Mouse (Mus musculus) telencephalon, adult 2 months (tissue): ENCODE data around the gene Shank3.

Experiments used
- DNase-seq: peaks from one replicate; pipeline ENCODE4 v3.0.0-alpha.2; 2011; ENCODE audit warnings: low read depth, low spot score

Shank3 gene

DNA sequence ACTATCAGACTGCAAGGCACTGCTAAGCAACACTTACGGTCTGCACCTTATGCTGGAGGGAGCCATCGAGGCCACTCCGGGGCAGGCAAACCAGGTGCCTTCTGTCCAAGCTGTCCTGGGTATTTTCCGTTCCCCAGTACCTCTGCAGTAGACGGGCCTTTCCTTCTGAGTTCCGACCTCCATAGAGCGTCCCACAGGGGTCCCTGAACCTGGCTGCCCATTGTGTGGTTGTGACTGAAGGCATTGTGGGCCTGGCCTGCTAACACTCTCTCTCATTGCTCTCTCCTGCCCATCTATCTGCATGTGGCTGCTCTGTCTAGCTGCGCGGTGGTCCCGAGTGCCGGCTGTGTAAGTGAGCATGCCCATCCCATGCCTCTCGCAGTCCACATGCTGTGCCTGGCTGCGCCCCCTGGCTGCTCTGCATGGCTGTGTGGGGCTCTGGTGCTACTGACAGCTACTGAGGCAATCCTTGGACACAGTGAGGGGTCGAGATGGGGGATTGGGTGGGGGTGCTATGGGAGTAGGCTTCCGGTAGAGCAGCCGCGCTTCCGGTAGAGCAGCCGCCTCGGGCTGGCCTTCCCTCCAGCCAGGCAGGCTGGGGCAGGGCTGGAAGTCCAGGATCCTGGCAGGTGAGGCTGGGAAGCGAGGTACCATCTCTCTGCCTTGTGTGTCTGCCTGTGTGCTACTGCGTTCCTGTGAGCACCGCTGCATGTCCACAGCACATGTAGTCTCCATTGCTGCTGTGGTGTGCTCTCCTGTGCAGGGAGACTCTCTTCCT is 57.2 kb downstream of the Shank3 start:
- DNase-seq: no peak

DNA sequence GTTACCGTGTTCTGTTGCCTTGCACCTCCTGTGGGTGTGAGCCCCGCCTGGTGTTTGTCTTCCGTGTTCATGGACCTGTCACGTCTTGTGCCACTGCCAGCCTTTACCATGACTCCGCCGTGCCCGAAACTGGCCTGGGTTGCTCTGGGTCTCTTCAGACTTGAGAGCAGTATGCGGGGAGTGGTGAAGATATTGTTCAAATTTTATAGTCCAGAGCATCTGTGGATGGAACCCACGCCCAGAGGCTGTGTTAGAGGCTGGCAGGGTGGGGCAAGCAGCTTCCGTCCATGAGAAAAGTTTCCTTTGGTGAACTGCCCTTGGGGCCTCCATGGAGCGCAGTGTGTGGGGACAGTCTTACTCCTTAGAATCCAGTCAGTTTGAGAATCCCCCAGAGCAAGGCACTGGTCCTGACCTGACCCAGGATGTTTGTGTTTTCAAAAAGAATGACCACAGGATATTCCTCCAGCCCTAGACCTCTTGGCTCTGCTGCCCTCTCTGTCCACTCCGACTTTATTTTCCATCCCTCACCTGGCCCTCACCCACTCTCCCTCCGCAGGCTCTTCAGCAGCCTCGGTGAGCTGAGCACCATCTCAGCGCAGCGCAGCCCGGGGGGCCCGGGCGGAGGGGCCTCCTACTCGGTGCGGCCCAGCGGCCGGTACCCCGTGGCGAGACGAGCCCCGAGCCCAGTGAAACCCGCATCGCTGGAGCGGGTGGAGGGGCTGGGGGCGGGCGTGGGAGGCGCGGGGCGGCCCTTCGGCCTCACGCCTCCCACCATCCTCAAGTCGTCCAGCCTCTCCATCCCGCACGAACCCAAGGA is 58.0 kb downstream of the Shank3 start:
- DNase-seq: no peak

DNA sequence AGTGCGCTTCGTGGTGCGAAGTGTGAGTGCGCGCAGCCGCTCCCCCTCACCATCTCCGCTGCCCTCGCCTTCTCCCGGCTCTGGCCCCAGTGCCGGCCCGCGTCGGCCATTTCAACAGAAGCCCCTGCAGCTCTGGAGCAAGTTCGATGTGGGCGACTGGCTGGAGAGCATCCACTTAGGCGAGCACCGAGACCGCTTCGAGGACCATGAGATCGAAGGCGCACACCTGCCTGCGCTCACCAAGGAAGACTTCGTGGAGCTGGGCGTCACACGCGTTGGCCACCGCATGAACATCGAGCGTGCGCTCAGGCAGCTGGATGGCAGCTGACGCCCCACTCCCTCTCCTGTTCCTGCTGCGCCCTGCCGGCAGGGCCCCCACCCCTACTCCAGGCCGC is 58.6 kb downstream of the Shank3 start:
- DNase-seq: no peak

DNA sequence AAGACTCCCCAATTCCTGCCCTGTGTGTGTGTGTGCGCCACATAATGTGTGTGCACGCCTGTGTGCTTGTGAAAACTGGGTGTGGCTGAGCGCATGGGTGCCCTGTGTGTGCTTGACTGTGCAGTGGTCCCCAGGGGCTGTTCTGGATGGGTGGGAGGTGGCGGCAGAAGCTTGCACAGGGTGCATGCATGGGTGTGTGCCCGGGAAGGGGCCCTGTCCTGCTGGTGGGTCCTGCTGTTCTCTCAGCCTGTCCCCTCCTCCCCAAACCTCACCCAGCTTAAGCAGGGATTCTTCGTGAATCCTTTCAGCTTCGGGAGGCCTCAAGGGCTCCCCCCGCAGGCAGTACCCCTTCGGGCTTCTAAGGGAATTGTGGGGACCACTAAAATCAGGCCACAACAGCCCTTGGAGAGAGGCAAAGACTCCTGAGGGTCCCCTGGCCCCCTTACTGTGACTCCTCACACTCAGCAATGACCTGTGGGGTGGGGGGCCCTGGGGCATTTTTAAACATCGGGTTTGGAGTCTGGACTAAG is 59.8 kb downstream of the Shank3 start:
- DNase-seq: no peak

DNA sequence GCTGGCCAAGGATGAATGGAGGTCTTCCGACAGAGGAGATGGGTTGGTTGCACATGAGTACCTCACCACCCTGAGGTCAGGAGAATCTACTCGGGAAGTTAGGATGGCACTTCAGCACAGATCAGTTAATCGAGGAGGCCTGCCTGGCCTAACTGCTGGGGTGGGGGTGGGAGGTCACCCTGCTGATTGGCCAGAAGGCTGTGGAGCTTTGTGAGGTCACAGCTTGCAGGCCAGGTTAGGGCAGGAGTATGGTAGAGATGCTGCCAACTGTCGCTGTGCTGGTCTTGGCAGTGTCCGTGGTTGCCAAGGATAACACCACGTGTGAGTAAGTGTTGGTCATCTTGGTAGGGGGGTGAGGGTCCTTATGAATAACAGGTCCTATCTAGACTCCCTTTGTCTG is 68.7 kb downstream of the Shank3 start, which contains the start of gene Acr:
Gene Acr, plus strand, starts transcription at position 213 of the 400 bp plus-strand sequence.
- no peak for DNase-seq

DNA sequence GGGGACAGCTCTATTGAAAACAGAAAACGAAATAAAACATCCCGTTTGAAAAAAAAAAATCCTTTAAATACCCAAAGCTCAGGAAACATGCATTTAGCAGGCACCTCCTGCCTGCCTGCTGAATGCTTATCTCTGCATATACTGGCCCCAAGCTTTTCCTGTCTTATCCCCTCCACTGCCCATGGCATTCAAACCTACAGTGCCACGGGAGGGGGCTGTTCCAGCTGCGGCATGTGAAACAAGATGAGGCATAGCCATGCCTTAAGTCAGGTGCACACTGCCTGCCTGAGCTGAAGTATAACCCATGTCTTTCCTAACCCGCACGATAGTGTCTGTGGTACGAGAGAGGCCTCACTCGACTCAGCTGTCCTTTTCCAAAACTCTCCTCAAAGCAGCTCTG is 72.7 kb downstream of the Shank3 start:
- DNase-seq: no peak

DNA sequence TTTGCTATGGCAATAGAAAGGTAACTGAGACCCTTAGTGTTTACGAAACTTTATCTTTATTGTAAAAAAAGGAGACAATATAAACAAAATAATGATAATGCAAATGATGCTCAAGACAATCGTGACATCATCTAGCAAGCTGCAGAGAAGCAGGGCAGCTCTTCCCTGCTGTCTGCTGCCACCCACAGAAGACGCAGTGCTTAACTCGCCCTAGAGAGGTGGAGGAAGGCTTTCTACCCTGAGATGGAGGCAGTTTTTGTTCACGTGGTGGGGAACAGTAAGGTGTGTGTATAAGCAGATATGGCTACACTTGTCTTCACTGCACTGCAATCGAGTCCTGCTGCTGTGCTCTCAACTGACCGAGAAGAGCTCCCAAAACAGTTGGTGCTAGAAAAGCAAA is 83.1 kb downstream of the Shank3 start:
- no peak for DNase-seq

DNA sequence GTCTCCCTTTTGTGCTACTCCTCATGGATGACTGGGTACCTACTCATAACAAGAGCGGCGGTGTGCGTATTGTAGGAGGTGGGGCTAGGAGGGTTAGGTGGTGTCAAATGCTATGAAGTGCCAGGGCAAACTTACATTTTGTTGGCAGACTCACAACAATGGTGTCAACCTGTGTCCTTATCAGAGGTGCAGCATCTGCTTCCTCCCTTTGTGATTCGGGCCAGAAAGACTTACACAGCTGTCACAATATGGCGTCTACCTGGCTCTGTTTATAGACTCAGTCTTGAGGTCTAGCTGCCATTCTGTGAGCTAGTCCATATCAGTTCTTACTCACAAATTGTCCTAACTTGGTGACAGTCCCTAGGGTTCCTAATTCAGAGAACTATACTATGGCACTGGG is 85.7 kb downstream of the Shank3 start:
- no peak for DNase-seq

DNA sequence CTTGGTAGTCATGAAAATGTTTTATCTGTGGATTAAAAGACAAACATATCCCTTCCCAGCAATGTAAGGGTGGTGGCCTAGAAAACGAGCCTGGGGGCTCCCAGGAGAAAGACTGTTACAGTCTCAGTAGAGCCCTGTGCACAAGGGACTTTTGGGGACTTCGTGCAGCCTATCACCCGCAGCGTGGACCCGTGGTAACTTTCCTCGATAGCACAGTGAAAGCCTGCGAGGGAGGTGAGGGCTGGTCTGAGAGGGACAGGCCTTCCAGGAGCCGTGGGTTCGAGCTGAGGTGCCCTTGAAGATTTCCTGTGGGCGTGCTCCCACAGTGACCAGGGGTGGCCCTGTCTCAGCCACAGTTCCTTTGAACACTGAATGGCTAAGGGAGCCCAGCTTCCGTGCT is 86.2 kb downstream of the Shank3 start:
- no peak for DNase-seq

DNA sequence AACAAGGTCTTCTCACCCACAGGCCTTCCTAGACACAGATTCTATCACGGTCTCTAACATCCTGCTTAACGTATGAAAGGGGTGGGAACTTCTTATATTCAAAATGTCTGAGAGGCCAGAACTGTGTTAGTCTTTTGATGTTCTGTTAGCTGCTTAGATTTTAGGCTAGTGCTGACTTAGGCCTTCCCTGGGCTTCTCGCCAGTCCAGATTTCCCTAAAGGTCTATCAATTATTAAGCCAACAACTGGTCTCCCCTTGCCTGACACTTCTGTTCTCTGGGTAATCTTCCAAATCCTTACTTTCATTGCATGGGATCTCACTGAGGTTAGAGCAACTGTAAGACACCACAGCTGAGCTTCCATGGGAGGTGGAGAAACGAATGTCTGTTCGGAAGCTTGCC is 89.7 kb downstream of the Shank3 start:
- DNase-seq: no peak

DNA sequence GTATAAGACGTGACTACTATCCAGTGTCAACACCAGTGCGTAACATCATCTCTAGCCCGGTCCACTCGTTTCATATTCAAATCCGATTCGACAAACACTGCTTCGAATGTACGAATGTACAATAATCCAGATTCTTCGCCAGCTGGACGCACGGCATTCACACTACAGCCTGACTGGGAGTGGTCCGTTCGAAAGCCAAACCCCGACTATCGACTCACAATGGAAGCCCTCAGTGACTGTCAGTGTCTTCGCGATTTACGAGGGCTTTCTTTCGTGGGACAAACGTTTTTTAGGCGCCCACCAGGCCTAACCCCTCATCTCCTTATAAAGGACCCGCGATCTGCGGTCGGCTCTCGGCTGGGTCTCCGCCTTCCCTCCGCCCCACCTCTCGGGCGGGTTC is 91.9 kb downstream of the Shank3 start:
- DNase-seq: no peak

DNA sequence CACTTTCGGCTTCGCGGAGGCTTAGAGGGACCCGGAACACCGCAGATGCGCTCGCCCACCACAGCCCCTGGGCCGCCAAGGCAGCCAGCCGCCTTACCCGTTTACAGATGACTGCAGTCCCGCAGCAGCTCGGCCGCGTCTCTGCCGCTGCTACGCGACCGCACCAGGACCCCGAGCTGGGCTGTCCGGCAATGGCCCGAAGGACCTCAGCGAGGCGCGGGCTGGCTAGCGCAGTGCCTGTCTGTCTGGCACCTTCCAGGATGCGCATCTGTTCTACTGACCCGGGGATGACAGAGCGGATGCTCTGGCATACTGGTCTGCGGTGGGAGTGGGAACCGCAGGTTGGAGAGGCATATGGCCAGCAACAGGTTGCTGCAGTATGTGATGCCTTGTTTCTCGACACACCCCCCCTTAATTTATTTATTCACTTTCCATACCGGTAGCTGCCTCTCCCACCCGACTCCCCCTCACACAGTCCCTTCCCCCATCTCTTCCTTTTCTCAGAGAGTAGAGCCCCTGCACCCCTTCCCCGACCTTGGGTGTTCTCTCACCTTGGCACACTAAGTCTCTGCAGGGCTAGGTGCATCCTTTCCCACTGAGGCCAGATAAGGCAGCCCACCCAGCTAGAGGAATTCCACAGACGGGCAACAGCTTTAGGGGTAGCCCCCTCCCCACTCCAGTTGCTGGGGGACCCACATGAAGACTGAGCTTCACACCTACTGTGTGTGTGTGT is 92.5 kb downstream of the Shank3 start, which contains the start of gene Rabl2:
Gene Rabl2, minus strand, starts transcription at position 201 of the 733 bp plus-strand sequence.
- DNase-seq: peak; percentile 73

DNA sequence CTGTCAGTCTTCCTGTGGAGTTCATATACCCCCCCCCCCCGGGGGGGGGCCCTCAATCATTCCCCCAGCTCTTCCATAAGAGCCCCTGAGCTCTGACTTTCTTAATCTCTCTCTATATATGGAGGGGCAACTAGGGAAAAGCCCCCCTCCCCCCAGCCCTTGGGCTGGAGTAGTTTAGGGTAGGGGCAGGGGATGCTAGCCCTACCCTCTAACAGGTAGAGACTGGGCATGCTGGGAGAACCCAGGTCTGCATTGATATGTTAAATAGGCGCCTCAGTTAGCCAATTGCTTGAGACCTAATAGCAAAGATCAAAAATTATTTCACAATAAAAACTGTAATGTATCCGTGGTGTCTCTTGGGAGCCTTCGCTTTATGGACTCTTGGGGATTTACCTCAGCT is 93.1 kb downstream of the Shank3 start:
- DNase-seq: no peak

DNA sequence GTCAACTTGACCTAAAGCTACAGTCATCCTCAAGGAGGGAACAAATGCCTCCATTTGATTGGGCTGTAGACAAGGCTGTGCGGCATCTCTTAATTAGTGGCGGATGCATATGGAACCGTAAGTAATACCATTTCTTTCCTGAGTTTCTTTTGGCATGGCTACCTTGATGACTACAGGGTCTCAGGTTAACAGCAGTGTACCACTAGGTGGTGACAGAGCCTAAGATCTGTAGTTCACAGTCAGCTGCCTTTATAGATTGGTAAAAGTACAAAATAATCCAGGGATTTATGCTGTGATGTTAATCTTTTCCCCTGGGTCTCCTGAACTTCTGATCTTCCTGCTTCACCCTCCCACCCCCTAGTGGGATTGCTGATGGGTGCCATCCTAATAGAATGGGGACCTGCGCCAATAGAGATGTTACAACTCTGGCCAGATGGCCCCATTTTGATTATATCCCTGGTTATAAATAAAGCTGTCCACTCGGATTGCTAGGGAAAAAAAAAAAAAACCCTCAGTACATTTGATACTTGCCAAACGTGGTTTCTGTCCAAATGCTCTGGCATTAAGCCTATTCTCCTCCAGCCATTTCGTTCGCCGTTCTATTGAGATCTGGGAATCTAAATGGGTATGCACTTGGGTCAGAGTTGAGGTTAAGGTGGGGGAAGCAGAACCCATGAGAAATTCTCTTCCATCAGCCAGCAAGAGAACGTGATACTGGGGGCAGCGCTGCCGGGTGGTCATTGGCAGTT is 106.6 kb downstream of the Shank3 start:
- no peak for DNase-seq

DNA sequence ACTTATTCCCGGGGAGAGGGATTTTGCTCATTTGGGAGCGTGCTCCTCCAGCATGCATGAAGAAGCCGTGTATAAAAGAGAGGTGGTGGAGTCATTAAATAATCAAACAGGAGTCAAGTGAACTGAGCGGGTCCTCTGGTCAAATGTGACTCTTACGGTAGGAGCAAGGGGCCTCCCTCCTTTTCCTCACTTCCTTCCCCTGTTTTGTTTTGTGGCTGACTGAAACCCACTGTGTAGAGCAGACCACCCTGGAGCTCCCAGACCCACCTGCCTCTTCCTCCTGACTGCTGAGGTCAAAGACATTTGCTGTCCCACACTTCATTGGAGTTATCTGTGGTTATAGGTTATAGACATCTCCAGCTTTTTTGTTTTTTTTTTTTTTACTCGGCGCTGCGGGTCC is 108.1 kb downstream of the Shank3 start:
- DNase-seq: no peak

DNA sequence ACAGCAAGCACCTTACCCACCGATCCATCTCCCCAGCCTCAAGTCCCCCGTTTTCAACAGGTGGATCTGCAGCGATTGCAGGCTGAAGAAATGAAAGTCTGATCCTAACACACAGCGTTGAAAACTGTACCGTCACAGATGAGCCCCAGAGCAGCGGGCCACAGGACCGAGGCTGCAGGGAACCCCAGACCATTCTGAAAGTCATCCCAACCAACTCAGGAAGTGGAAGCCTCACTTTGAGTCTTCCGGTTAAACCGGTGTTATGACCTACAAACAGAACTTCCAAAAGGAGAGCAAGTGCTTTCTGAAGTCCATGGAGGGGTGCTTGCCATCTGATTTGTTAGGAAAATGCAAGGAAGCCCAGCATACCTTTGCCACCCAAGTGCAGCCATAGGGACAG is 108.5 kb downstream of the Shank3 start:
- no peak for DNase-seq
